Mouse (Mus musculus) CH12.LX (cell line): ENCODE results near the gene Iqschfp.

ENCODE experiments used
- BHLHE40 ChIP-seq: IDR thresholded peaks from 2 replicates; pipeline ENCODE4 v1.6.1; 2011; ENCODE audit warnings: mild to moderate bottlenecking, low read depth, low read length, improper control_type of control experiment
- CHD1 ChIP-seq: IDR thresholded peaks from 2 replicates; pipeline ENCODE4 v1.6.1; 2012; ENCODE audit warnings: low read depth, low read length, improper control_type of control experiment, inconsistent platforms
- CHD2 ChIP-seq: IDR thresholded peaks from 2 replicates; pipeline ENCODE4 v1.6.1; 2011; ENCODE audit warnings: low read length, improper control_type of control experiment
- CTCF ChIP-seq, 2 experiments: IDR thresholded peaks in 1 of 2; conservative IDR thresholded peaks in 1 of 2; 2 replicates each; pipeline ENCODE4 v1.5.1; 2011 to 2012; ENCODE audit warnings: low read depth in 2 of 2, low read length in 2 of 2, improper control_type of control experiment in 1 of 2, inconsistent platforms in 1 of 2, mild to moderate bottlenecking in 1 of 2, moderate library complexity in 1 of 2
- EP300 ChIP-seq: IDR thresholded peaks from 2 replicates; pipeline ENCODE4 v1.6.1; 2011; ENCODE audit warnings: low read length, improper control_type of control experiment
- JUN ChIP-seq: IDR thresholded peaks from 2 replicates; pipeline ENCODE4 v1.6.1; 2011; ENCODE audit warnings: low read depth, mild to moderate bottlenecking, low read length, improper control_type of control experiment, moderate library complexity; ENCODE audit not compliant: insufficient read depth
- JUND ChIP-seq: conservative IDR thresholded peaks from 2 replicates; pipeline ENCODE4 v1.6.1; 2011; ENCODE audit warnings: low read depth, low read length, improper control_type of control experiment
- NELFE ChIP-seq: IDR thresholded peaks from 2 replicates; pipeline ENCODE4 v1.6.1; 2011; ENCODE audit warnings: low read depth, low read length, improper control_type of control experiment
- USF1 ChIP-seq: IDR thresholded peaks from 2 replicates; pipeline ENCODE4 v1.6.1; 2014; ENCODE audit warnings: low read depth, mild to moderate bottlenecking, inconsistent platforms, low read length, improper control_type of control experiment
- USF2 ChIP-seq: conservative IDR thresholded peaks from 2 replicates; pipeline ENCODE4 v1.6.1; 2011; ENCODE audit warnings: low read depth, low read length, improper control_type of control experiment
- ZNF384 ChIP-seq: IDR thresholded peaks from 2 replicates; pipeline ENCODE4 v1.6.1; 2012; ENCODE audit warnings: low read depth, low read length, improper control_type of control experiment, inconsistent platforms

DNA sequence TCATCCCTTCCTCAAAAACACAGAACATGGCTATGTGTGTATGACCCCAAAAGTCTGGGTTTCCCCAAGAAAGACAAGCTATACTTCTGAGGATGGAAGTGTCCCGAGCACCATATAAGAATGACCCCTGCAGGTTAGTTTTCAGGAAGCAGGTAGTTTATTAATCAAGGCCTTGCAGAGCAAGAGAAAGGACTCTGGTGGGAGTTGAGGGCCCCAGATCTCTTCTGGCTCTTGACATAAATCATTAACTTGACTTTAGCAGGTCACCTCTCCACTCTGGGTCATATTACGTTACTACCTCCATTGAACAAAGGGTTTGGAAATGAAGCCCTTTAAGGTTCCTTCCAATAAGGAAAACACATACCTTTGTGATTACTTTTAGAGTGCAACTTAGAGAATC lies 782.7 kb downstream of the Iqschfp start:
- TF ChIP-seq CTCF (conservative IDR thresholded peaks at IDR 0.05 in 1 of 2, IDR thresholded peaks at IDR 0.05 in 1 of 2; ENCODE audit: low read depth in 2 of 2, low read length in 2 of 2), result no peak
- TF ChIP-seq JUN, result no peak
- no peak for TF ChIP-seq USF1
- no peak for TF ChIP-seq NELFE
- no peak for TF ChIP-seq ZNF384
- TF ChIP-seq BHLHE40, result no peak
- TF ChIP-seq CHD2, result no peak
- TF ChIP-seq CHD1, result no peak
- TF ChIP-seq USF2, result no peak
- no peak for TF ChIP-seq JUND
- no peak for TF ChIP-seq EP300
